Mouse (Mus musculus) G1E-ER4 (cell line): ENCODE data around the gene Hrh3. TPM values are rescaled to one million over a fixed set of nuclear protein-coding genes. Genes with fewer than 3 reads are reported as not detected.

ENCODE experiments used
- GATA1 ChIP-seq: IDR thresholded peaks from one replicate; pipeline ENCODE4 v1.8.0; 2012; ENCODE audit warnings: low read length, inconsistent platforms
- polyA plus RNA-seq: library from polyadenylated mRNA; stranded (reverse); fragments of >175 nt; gene quantifications from 2 replicates; pipeline ENCODE4 v1.2.3, GENCODE M21; 2012

The Hrh3 gene
- polyA plus RNA-seq, 1 experiment: not detected

- no peak for TF ChIP-seq GATA1
Observed at GRCm38 (mm10) chr2:180087472-180087871, 16.8 kb downstream of the Hrh3 start.

GRCm38 (mm10) chr2:180086637-180087027 is 17.7 kb downstream of the Hrh3 start:
- no peak for TF ChIP-seq GATA1

- TF ChIP-seq GATA1: no peak
Observed at GRCm38 (mm10) chr2:180085926-180086636, 18.2 kb downstream of the Hrh3 start.

- TF ChIP-seq GATA1: no peak
Observed at GRCm38 (mm10) chr2:180084565-180084964, 19.7 kb downstream of the Hrh3 start.

- TF ChIP-seq GATA1: no peak
Observed at GRCm38 (mm10) chr2:180083063-180083462, 21.2 kb downstream of the Hrh3 start.

GRCm38 (mm10) chr2:180080680-180081079 is 23.6 kb downstream of the Hrh3 start:
- no peak for TF ChIP-seq GATA1

GRCm38 (mm10) chr2:180077622-180078021 is 26.7 kb downstream of the Hrh3 start:
- TF ChIP-seq GATA1: no peak

- no peak for TF ChIP-seq GATA1
Observed at GRCm38 (mm10) chr2:180072886-180073285, 31.4 kb downstream of the Hrh3 start.

GRCm38 (mm10) chr2:180071671-180072070 is 32.6 kb downstream of the Hrh3 start:
- TF ChIP-seq GATA1: no peak

DNA sequence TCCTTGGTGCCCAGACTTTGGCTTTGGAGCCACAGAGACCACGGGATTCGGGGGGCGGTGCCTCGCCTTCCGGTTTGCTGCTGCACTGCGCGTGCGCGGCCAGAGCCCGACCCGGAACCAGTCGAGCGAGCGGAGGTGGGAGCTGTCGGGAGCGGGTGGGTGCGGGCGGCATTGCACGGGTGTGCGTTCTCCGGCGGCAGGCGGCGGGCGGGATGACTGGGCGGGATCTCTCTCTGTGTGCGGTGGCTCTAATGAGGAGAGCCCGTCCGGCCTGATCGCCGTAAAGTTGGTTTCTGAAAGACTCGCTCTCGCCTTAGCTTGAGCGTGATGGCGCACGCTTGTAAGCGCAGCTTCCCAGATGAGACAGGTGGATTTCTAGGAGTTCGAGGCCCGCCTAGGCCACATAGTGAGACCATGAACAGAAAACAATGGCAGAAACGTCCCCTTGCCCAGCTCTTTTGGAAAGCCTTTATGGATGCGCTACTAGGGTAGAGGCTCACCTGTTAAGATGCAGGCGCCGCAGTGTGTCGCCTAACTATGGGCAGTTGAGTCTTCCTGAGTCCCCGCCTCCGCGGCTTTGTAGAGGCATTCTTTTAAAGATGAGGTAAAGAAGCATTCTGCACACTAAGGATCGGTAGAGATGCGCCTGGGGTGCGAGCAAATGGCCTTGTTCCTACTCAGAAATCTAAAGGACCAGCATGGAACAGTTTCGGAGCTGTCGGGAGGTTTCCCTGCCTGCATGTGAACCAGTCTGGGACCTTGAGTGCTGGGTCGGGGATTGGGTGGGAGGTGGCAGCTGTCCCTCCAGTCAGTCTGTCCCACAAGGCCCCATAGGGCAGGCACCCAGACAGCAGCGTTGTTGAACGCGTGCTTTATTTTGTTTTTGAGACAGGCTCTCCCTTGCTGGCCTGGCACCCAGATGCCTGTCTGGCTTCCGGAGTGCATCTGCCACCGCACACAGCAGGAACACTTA is 33.5 kb downstream of the Hrh3 start, which contains the start of gene Mtg2:
Gene Mtg2 (plus strand): TSS at position 108 of the 973 bp plus-strand sequence.
- no peak for TF ChIP-seq GATA1

- TF ChIP-seq GATA1: no peak
Observed at GRCm38 (mm10) chr2:180069770-180070480, 34.4 kb downstream of the Hrh3 start.

- TF ChIP-seq GATA1: no peak
Observed at GRCm38 (mm10) chr2:180063338-180064131, 40.8 kb downstream of the Hrh3 start.

DNA sequence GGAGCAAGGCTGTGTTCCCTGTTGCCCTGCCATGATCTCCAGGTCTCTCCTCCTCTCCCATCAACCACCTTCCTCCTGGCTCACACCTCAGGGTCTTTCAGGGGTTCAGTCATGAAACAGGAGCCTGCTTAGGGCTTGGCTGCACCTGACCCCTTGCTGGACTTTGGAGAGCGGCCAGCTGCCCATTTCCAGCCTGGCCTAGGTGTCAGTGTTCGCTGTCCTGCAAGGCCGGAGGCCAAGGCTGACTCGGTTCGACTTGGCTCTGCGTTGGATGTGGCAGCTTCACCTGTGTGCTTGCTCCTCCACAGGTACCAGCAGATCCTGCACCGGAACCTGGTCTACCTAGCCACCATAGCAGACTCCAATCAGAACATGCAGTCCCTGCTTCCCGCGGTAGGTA is 51.3 kb downstream of the Hrh3 start:
- TF ChIP-seq GATA1: no peak

DNA sequence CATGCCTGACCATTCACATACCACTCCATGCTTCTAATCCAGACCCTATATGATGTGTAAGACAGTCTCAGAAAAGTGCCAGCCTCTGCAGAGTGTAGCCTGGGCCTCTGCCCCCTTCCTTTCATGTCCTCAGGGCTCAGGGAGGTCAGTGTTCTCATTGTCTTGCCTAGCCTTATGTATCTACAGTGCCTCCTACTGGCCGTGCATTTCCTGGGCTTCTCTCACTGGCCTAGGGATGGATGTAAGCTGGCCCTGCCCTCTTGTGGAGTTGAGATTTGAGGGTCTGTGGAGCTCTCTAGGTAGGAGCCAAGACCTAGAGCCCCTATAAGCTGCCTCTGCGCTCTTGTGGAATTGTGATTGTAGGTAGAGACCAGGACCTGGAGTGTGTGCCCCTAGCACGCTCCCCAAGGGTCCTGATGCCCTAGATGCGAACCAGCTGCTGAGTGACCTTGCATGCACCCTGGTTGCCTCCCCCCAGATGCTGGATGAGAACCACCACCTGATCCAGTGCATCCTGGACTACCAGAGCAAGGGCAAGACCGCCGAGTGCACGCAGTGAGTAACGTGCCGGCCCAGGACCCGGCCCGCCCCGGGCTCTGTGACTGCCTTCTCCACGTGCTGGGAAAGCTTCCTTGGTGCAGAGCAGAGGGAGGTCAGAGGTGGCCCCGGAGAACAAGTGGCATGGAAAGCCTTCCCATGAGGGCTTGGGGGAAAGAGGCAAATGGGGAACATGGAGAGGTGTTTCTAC is 52.1 kb downstream of the Hrh3 start:
- no peak for TF ChIP-seq GATA1
